Mouse (Mus musculus) forelimb bud, embryonic 11.5 days (tissue): ENCODE results near the gene Rapgef3.

ENCODE experiments used
- DNase-seq: peaks from one replicate; pipeline ENCODE4 v3.0.0-alpha.2; 2012; ENCODE audit warnings: low read depth, low spot score

Rapgef3 gene

GRCm38 (mm10) chr15:97720026-97720675 is 47.6 kb downstream of the Rapgef3 start:
- no peak for DNase-seq

GRCm38 (mm10) chr15:97719494-97719893 is 48.3 kb downstream of the Rapgef3 start:
- no peak for DNase-seq

GRCm38 (mm10) chr15:97718535-97719155 is 49.1 kb downstream of the Rapgef3 start:
- DNase-seq: no peak

- DNase-seq: peak; percentile 67
Measured at GRCm38 (mm10) chr15:97717861-97718534, 49.8 kb downstream of the Rapgef3 start.

GRCm38 (mm10) chr15:97716782-97717181 is 51.0 kb downstream of the Rapgef3 start:
- DNase-seq: no peak

GRCm38 (mm10) chr15:97715734-97716133 is 52.0 kb downstream of the Rapgef3 start:
- no peak for DNase-seq

- DNase-seq: no peak
Measured at GRCm38 (mm10) chr15:97715083-97715482, 52.7 kb downstream of the Rapgef3 start.

GRCm38 (mm10) chr15:97712546-97712945 is 55.2 kb downstream of the Rapgef3 start:
- no peak for DNase-seq

- no peak for DNase-seq
Measured at GRCm38 (mm10) chr15:97710906-97711305, 56.9 kb downstream of the Rapgef3 start.

- peak; percentile 79 for DNase-seq
Measured at GRCm38 (mm10) chr15:97705211-97706050, 62.3 kb downstream of the Rapgef3 start, which contains the start of gene Rpap3. TSS of gene Rpap3 (minus strand) at chr15:97705825.

- DNase-seq: no peak
Measured at GRCm38 (mm10) chr15:97696616-97697015, 71.2 kb downstream of the Rapgef3 start.
